Mouse (Mus musculus): ENCODE results near the gene Eepd1. TPM values are rescaled to one million over a fixed set of nuclear protein-coding genes. Genes with fewer than 3 reads are reported as not detected.

Eepd1 gene
- total RNA-seq, 1 experiment from 2014 or later = 53.9 TPM

- DNase-seq = no peak
These were observed 97.6 kb downstream of the Eepd1 start for GRCm38 (mm10) chr9:25578674-25579596.

- no peak for DNase-seq
These were observed 102.3 kb downstream of the Eepd1 start for GRCm38 (mm10) chr9:25583621-25584020.

- DNase-seq = no peak
These were observed 104.3 kb downstream of the Eepd1 start for GRCm38 (mm10) chr9:25585614-25586013.

GRCm38 (mm10) chr9:25588581-25588980 lies 107.2 kb downstream of the Eepd1 start:
- no peak for DNase-seq

- DNase-seq = no peak
These were observed 109.4 kb downstream of the Eepd1 start for GRCm38 (mm10) chr9:25590740-25591139.

GRCm38 (mm10) chr9:25591390-25592354 lies 110.3 kb downstream of the Eepd1 start:
- DNase-seq = peak; percentile 20

GRCm38 (mm10) chr9:25592355-25592955 lies 111.1 kb downstream of the Eepd1 start:
- DNase-seq = no peak

GRCm38 (mm10) chr9:25624744-25625143 lies 143.4 kb downstream of the Eepd1 start:
- DNase-seq = no peak

- DNase-seq = no peak
These were observed 148.3 kb downstream of the Eepd1 start for GRCm38 (mm10) chr9:25629531-25630099.

Other genes starting within 250 kb of the Eepd1 start
- gene Sept7, start 229.1 kb upstream of the Eepd1 start, total RNA-seq (2021) = 112 and 116 TPM in 2 replicates